Mouse (Mus musculus): Measurements from ENCODE around the gene Rnf144b. TPM values are rescaled to one million over a fixed set of nuclear protein-coding genes. Genes with fewer than 3 reads are reported as not detected.

The Rnf144b gene
- polyA plus RNA-seq, 1 experiment from 2014 or later, result 1.0 TPM

GRCm38 (mm10) chr13:47162001-47162400, 39.5 kb downstream of the Rnf144b start:
- Histone ChIP-seq H3K27me3 (replicated peaks) (no peaks in the 10 kb centered on the region), H3K4me2 (replicated peaks) (no peak overlapping the region), H3K9ac (no peak overlapping the region), H3K4me1 (replicated peaks) (no peaks in the 10 kb centered on the region), H3K9me3 (no peaks in the 10 kb centered on the region), H3K27ac (no peak overlapping the region), H3K4me3 (replicated peaks) (no peak overlapping the region), H3K36me3 (no peaks in the 10 kb centered on the region)
- ATAC-seq, result no peak
- 86% methylated on average over 5 of the region's 5 CpGs for WGBS

- Histone ChIP-seq H3K27ac (no peak overlapping the region), H3K9ac (no peak overlapping the region), H3K4me2 (replicated peaks) (no peak overlapping the region), H3K9me3 (no peaks in the 10 kb centered on the region), H3K4me1 (replicated peaks) (no peaks in the 10 kb centered on the region), H3K27me3 (replicated peaks) (no peaks in the 10 kb centered on the region), H3K36me3 (no peaks in the 10 kb centered on the region), H3K4me3 (replicated peaks) (no peak overlapping the region)
- WGBS, result 78% methylated on average over 5 of the region's 5 CpGs
- ATAC-seq, result no peak
These were observed 42.3 kb downstream of the Rnf144b start for GRCm38 (mm10) chr13:47164732-47165131.

GRCm38 (mm10) chr13:47165261-47165660, 42.8 kb downstream of the Rnf144b start:
- Histone ChIP-seq H3K4me2 (replicated peaks) (no peak overlapping the region), H3K36me3 (no peaks in the 10 kb centered on the region)
- WGBS, result 92% methylated on average over 2 of the region's 2 CpGs

GRCm38 (mm10) chr13:47168484-47168883, 46.0 kb downstream of the Rnf144b start:
- no peaks in the 10 kb centered on the region for H3K27me3 ChIP-seq (replicated peaks)
- no peaks in the 10 kb centered on the region for H3K4me1 ChIP-seq (replicated peaks)
- no peak overlapping the region for H3K4me3 ChIP-seq (replicated peaks)
- H3K9ac ChIP-seq, result no peak overlapping the region
- no peak for ATAC-seq
- H3K27ac ChIP-seq, result no peak overlapping the region
- no peak overlapping the region for H3K4me2 ChIP-seq (replicated peaks)
- 27% methylated on average over 11 of the region's 11 CpGs for WGBS
- no peaks in the 10 kb centered on the region for H3K9me3 ChIP-seq
- no peaks in the 10 kb centered on the region for H3K36me3 ChIP-seq

More at GRCm38 (mm10) chr13:47165261-47165660, 42.8 kb downstream of the Rnf144b start:
- no peak overlapping the region for H3K4me3 ChIP-seq (replicated peaks)
- no peak overlapping the region for H3K27ac ChIP-seq
- no peaks in the 10 kb centered on the region for H3K9me3 ChIP-seq
- H3K4me1 ChIP-seq (replicated peaks), result no peaks in the 10 kb centered on the region
- H3K9ac ChIP-seq, result no peak overlapping the region
- ATAC-seq, result no peak
- H3K27me3 ChIP-seq (replicated peaks), result no peaks in the 10 kb centered on the region

GRCm38 (mm10) chr13:47170026-47170425, 47.6 kb downstream of the Rnf144b start:
- Histone ChIP-seq H3K27ac (no peak overlapping the region), H3K4me1 (replicated peaks) (no peaks in the 10 kb centered on the region), H3K4me2 (replicated peaks) (no peak overlapping the region), H3K9me3 (no peaks in the 10 kb centered on the region), H3K4me3 (replicated peaks) (no peak overlapping the region), H3K36me3 (no peaks in the 10 kb centered on the region), H3K9ac (no peak overlapping the region), H3K27me3 (replicated peaks) (no peaks in the 10 kb centered on the region)
- no peak for ATAC-seq
- 65% methylated on average over 4 of the region's 4 CpGs for WGBS

DNA sequence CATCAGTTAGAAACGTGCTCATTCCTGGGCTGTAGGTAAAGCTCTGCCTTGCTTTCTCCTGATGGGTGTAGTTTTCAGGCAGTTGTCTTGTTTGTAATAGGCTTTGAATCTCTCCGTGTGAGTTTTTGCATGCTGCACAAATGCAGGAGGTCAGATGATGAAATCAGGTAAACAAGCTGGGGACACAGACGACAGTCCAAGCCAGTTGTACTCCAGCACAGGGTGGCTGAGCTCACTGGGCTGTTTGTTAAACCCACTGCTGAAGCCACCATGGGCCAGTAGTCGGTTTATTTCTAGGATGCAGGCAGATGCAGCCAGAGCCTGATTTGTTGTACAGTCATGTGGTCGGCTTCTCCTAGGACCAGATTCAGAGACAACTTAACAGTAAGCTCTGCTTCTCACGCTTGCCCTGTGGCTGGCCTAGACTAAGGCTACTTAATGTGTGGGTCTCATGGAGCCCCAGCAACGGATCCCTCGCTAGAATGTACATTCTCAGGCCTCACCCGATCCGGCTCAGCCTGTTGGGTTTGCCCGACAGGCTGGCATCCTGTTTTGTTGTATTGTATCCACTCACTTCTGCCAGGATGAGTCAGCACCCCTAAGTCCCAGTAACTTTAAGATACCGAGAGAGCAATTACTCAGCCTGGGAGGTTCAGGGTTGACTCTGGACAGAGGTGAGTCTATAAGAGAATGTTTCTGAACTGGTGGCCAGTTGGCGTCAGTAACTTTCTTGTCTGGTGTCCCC, 48.5 kb downstream of the Rnf144b start:
- Histone ChIP-seq H3K36me3 (no peaks in the 10 kb centered on the region), H3K4me1 (replicated peaks) (no peaks in the 10 kb centered on the region), H3K27ac (no peak overlapping the region), H3K4me2 (replicated peaks) (no peak overlapping the region), H3K9me3 (no peaks in the 10 kb centered on the region), H3K27me3 (replicated peaks) (no peaks in the 10 kb centered on the region), H3K9ac (no peak overlapping the region), H3K4me3 (replicated peaks) (no peak overlapping the region)
- WGBS, result 65% methylated on average over 13 of the region's 13 CpGs
- ATAC-seq, result no peak; the same call in 1 of the 2 replicates

- 74% methylated on average over 10 of the region's 10 CpGs for WGBS
These were observed 50.4 kb downstream of the Rnf144b start for GRCm38 (mm10) chr13:47172891-47173290.

DNA sequence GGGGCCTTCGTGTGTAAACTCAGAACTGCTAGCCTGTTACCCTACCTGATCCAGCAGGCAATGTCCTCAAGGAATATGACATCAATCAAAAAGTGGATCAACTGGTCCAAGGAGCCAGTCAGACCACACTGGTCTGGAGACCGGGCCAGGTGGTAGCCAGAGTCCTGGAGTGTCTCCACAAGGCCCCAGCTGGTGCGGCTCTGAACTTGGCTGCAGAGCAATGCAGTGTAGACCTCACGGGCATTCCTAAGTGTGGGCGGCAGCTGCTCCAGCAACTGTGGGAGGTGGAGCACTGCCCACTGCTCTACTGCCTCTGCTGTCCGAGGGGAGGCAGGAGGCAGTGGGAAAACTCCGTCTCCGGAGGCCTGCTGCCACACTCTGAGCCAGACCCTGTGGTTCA, 55.7 kb downstream of the Rnf144b start:
- Histone ChIP-seq H3K27me3 (replicated peaks) (no peaks in the 10 kb centered on the region), H3K27ac (no peak overlapping the region), H3K4me3 (replicated peaks) (no peak overlapping the region), H3K9me3 (no peaks in the 10 kb centered on the region), H3K9ac (no peak overlapping the region), H3K4me2 (replicated peaks) (no peak overlapping the region), H3K36me3 (no peaks in the 10 kb centered on the region), H3K4me1 (replicated peaks) (no peaks in the 10 kb centered on the region)
- ATAC-seq, result no peak
- 73% methylated on average over 8 of the region's 8 CpGs for WGBS

More at GRCm38 (mm10) chr13:47172891-47173290, 50.4 kb downstream of the Rnf144b start:
- no peaks in the 10 kb centered on the region for H3K9me3 ChIP-seq
- H3K27ac ChIP-seq, result no peak overlapping the region
- H3K4me2 ChIP-seq (replicated peaks), result no peak overlapping the region
- no peak for ATAC-seq
- no peak overlapping the region for H3K9ac ChIP-seq
- no peak overlapping the region for H3K4me3 ChIP-seq (replicated peaks)
- H3K27me3 ChIP-seq (replicated peaks), result no peaks in the 10 kb centered on the region
- H3K36me3 ChIP-seq, result no peaks in the 10 kb centered on the region
- no peaks in the 10 kb centered on the region for H3K4me1 ChIP-seq (replicated peaks)

- Histone ChIP-seq H3K36me3 (no peaks in the 10 kb centered on the region), H3K27ac (no peak overlapping the region), H3K4me2 (replicated peaks) (no peak overlapping the region), H3K9me3 (no peaks in the 10 kb centered on the region), H3K4me3 (replicated peaks) (no peak overlapping the region), H3K4me1 (replicated peaks) (no peaks in the 10 kb centered on the region), H3K27me3 (replicated peaks) (no peaks in the 10 kb centered on the region), H3K9ac (no peak overlapping the region)
- ATAC-seq, result no peak
- 77% methylated on average over 7 of the region's 7 CpGs for WGBS
These were observed 58.3 kb downstream of the Rnf144b start for GRCm38 (mm10) chr13:47180776-47181175.

- 75% methylated on average over 5 of the region's 5 CpGs for WGBS
- Histone ChIP-seq H3K9me3 (no peaks in the 10 kb centered on the region), H3K4me3 (replicated peaks) (no peak overlapping the region), H3K27me3 (replicated peaks) (no peaks in the 10 kb centered on the region), H3K4me1 (replicated peaks) (no peaks in the 10 kb centered on the region), H3K4me2 (replicated peaks) (no peak overlapping the region), H3K9ac (no peak overlapping the region), H3K36me3 (no peaks in the 10 kb centered on the region), H3K27ac (no peak overlapping the region)
- ATAC-seq, result no peak
These were observed 59.9 kb downstream of the Rnf144b start for GRCm38 (mm10) chr13:47182366-47182765.

DNA sequence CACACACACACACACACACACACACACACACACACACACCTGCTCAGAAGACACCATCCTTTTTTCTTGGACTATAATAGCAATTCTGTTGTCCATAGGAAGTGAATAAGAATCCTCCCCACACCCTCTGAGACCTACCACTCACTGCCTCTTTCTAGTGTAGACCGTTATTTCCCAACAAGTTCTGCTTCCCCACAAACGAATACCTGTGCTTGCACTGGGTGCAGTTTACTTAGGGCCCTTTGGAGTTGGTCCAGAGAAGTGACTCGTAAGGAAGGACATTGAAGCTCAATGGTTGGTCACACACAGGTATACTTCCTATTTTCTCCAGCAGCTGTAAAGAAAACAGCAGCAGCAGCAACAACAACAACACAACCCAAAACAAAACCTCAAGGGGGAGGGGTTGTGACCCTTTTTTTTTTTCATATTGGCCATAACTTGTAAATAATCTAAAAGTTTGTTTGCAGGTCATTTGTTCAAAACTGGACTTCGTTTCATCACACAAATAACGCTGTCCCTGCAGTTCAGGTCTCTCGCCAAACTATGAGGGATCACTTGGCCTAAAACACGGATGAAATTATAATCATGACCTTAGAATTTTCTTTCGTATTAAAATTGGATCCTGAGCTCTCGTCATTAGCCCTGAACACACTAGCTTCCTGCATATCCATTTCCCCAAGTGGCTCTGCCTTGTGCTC, 60.7 kb downstream of the Rnf144b start:
- 85% methylated on average over 9 of the region's 9 CpGs for WGBS
- ATAC-seq, result no peak

DNA sequence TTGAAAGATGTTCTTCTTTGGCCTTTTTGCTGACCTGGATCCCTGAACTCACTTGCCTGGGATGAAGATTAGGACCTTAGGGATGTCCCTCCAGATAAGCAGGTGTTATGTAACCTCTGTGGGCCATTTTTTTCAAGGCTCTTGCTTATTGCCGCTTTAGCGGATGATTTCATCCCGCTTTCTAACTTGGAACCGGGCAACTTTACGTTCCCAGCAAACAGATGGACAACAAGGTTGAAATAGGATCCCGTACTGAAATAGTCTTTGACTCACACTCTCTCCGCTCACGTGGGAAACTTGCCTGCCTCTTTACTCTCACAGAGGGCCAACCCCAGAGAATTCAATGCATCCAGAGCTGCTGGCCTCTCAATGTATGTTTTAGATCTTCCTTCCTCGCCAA, 61.3 kb downstream of the Rnf144b start:
- WGBS, result 72% methylated on average over 9 of the region's 9 CpGs
- no peak for ATAC-seq
- Histone ChIP-seq H3K36me3 (no peaks in the 10 kb centered on the region), H3K9ac (no peak overlapping the region), H3K27ac (no peak overlapping the region), H3K4me2 (replicated peaks) (no peak overlapping the region), H3K4me1 (replicated peaks) (no peaks in the 10 kb centered on the region), H3K4me3 (replicated peaks) (no peak overlapping the region), H3K27me3 (replicated peaks) (no peaks in the 10 kb centered on the region), H3K9me3 (no peaks in the 10 kb centered on the region)

More for the DNA sequence above, 60.7 kb downstream of the Rnf144b start:
- no peak overlapping the region for H3K4me3 ChIP-seq (replicated peaks)
- H3K9me3 ChIP-seq, result no peaks in the 10 kb centered on the region
- no peak overlapping the region for H3K9ac ChIP-seq
- H3K36me3 ChIP-seq, result no peaks in the 10 kb centered on the region
- H3K4me1 ChIP-seq (replicated peaks), result no peaks in the 10 kb centered on the region
- no peaks in the 10 kb centered on the region for H3K27me3 ChIP-seq (replicated peaks)
- no peak overlapping the region for H3K27ac ChIP-seq
- no peak overlapping the region for H3K4me2 ChIP-seq (replicated peaks)

GRCm38 (mm10) chr13:47187836-47188235, 65.4 kb downstream of the Rnf144b start:
- no peaks in the 10 kb centered on the region for H3K9me3 ChIP-seq
- no peak overlapping the region for H3K27ac ChIP-seq
- H3K27me3 ChIP-seq (replicated peaks), result no peaks in the 10 kb centered on the region
- WGBS, result 76% methylated on average over 4 of the region's 4 CpGs
- H3K36me3 ChIP-seq, result no peaks in the 10 kb centered on the region
- H3K9ac ChIP-seq, result no peak overlapping the region
- H3K4me3 ChIP-seq (replicated peaks), result no peak overlapping the region
- no peak for ATAC-seq
- H3K4me2 ChIP-seq (replicated peaks), result no peak overlapping the region
- H3K4me1 ChIP-seq (replicated peaks), result peaks cover 2% of the 10 kb centered on the region
